In genomic region chr13:56112980-56113379, GRCm38 (mm10) we compare ENCODE assay signal across 7 mouse cellular contexts. TPM values are rescaled to one million over a fixed set of nuclear protein-coding genes. Genes with fewer than 3 reads are reported as not detected.
DNase-seq lines count a peak whose midpoint lies in the region; ATAC-seq and TF ChIP-seq lines count a peak whose summit lies in the region.

No protein-coding gene starts in this region.

- whole genome bisulfite sequencing in midbrain, embryonic 15.5 days = 50% methylated on average over 13 of the region's 13 CpGs

- no peaks in the 10 kb centered on the region for H3K9me3 ChIP-seq in midbrain, embryonic 15.5 days

- H3K36me3 ChIP-seq in midbrain, embryonic 15.5 days (replicated peaks) = no peaks in the 10 kb centered on the region

- peak overlapping the region; percentile 32 for H3K27ac ChIP-seq in embryonic fibroblast, embryonic 13.5 days (ENCODE audit: insufficient read depth, low read length)
- 0 out of 2 replicates have a peak overlapping the region, but pooled peaks have one; percentile 0 for H3K27ac ChIP-seq in midbrain, embryonic 15.5 days

- no peak for TF ChIP-seq POLR2A in embryonic fibroblast, embryonic 13.5 days (IDR thresholded peaks at IDR 0.05; ENCODE audit: low read depth, low read length)

- no peak overlapping the region for H3K4me2 ChIP-seq in midbrain, embryonic 15.5 days

- TF ChIP-seq CTCF in embryonic fibroblast, embryonic 13.5 days (IDR thresholded peaks at IDR 0.05; ENCODE audit: borderline replicate concordance, insufficient read depth, low read length) = no peak

- H3K9ac ChIP-seq in midbrain, embryonic 15.5 days = no peak overlapping the region

- H3K4me3 ChIP-seq in embryonic fibroblast, embryonic 13.5 days (ENCODE audit: insufficient read depth, low read length) = no peak overlapping the region
- no peak overlapping the region for H3K4me3 ChIP-seq in midbrain, embryonic 15.5 days

- peak; percentile 62 to 71 for DNase-seq in layer of hippocampus, adult 18-20 months (ENCODE audit: low spot score in 2 of 2)
- DNase-seq in layer of hippocampus, postnatal 14 days (ENCODE audit: low spot score in 2 of 2) = no peak
- DNase-seq in cerebellum, adult 8-10 months = peak; percentile 41
- DNase-seq in adrenal gland, adult 8-10 months = no peak
- DNase-seq in thymus, postnatal 4 days = no peak

- H3K27me3 ChIP-seq in midbrain, embryonic 15.5 days (replicated peaks) = no peaks in the 10 kb centered on the region

- H3K4me1 ChIP-seq in embryonic fibroblast, embryonic 13.5 days (ENCODE audit: control insufficient read depth, insufficient read depth, low read length) = peaks cover 28% of the 10 kb centered on the region
- peaks cover 52% of the 10 kb centered on the region for H3K4me1 ChIP-seq in midbrain, embryonic 15.5 days

- ATAC-seq in midbrain, embryonic 15.5 days (replicated peaks) = no peak

RNA-seq across cellular contexts. Expression of gene H2afy, which starts 23.2 kb away (rescaled TPM):
- 100 to 1,000 TPM; 115 to 121 TPM for total RNA-seq in layer of hippocampus, adult 18-20 months (2021)
- total RNA-seq in layer of hippocampus, postnatal 14 days (2021) = 100 to 1,000 TPM; 127 to 133 TPM
- polyA plus RNA-seq in embryonic fibroblast, embryonic 13.5 days (2011; ENCODE audit: insufficient read length, low read depth, missing spikeins) = 88.5 and 92.1 TPM in 2 replicates
- polyA plus RNA-seq in midbrain, embryonic 15.5 days (2015; fragmentation: Nextera tagmentation; extraction: Ambion mirVana) = 291 and 299 TPM in 2 replicates
- total RNA-seq in adrenal gland, adult 8-10 months (2022) = 100 to 1,000 TPM; 130 to 162 (median 139) TPM

Comparison
In these comparisons a context has a peak if more than half of its experiments do, and no peak if none do; other contexts are left out.
1. DNase-seq: peak in layer of hippocampus, adult 18-20 months (2 of 2) and cerebellum, adult 8-10 months (single experiment); none in layer of hippocampus, postnatal 14 days (0 of 2), adrenal gland, adult 8-10 months (single experiment) and thymus, postnatal 4 days (single experiment).